Mouse (Mus musculus): ENCODE data around the gene Snap47.

Snap47 gene

DNA sequence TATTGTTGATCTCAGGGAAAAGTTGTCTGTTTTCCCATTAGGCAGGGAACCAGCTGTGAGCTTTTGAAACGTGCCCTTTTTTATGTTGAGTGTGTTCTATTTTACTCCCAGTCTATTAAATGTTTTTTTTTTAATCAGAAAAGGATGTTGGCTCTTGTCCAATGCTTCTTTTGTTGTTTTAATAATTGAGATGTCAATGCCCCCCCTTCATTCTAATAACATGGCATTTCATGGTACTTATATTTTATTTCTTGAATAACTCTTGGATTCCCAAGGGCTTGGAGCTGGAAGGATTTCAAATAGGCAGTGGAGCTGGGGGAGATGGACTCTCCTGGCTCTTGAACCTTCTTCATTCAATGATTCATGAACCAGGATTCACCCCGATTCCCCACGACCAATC lies 85.0 kb downstream of the Snap47 start:
- no peak for DNase-seq

GRCm38 (mm10) chr11:59364417-59364816 lies 86.6 kb downstream of the Snap47 start:
- DNase-seq, result no peak

GRCm38 (mm10) chr11:59364007-59364406 lies 87.0 kb downstream of the Snap47 start:
- no peak for DNase-seq

GRCm38 (mm10) chr11:59361291-59361690 lies 89.7 kb downstream of the Snap47 start:
- DNase-seq, result no peak
